30 mouse cellular contexts compared by ENCODE assay signal in genomic region chr8:125913206-125913605, GRCm38 (mm10). TPM values are rescaled to one million over a fixed set of nuclear protein-coding genes. Genes with fewer than 3 reads are reported as not detected.
DNase-seq lines count a peak whose midpoint lies in the region; ATAC-seq lines count a peak whose summit lies in the region.
"Had no signal": no experiment of that assay in that cellular context is flagged by ENCODE, and none has a peak within 500 bp of the region (broad histone marks: within the 10 kb centered on the region; RNA-seq: fewer than 3 reads in every experiment).

No protein-coding gene starts in this region.

- H3K4me2 ChIP-seq in kidney, embryonic 16.5 days (replicated peaks; ENCODE audit: low read depth, low read length) = peak overlapping the region; percentile 96
- peak overlapping the region; percentile 93 for H3K4me2 ChIP-seq in lung, embryonic 16.5 days (ENCODE audit: low read depth, low read length)
- H3K4me2 ChIP-seq: embryonic facial prominence, embryonic 15.5 days; forebrain, embryonic 13.5 days; heart, embryonic 15.5 days had no signal

- ATAC-seq in kidney, embryonic 16.5 days (ENCODE audit: low FRiP score, low TSS enrichment) = no peak
- no peak for ATAC-seq in lung, embryonic 16.5 days (ENCODE audit: low read depth)
- ATAC-seq: forebrain, embryonic 13.5 days; hindbrain, embryonic 16.5 days; Patski had no signal

- DNase-seq in adrenal gland, adult (ENCODE audit: inconsistent age in 2 of 2, low spot score in 1 of 2) = peak; percentile 34 to 82
- DNase-seq in adrenal gland, adult 18-20 months (ENCODE audit: low spot score in 2 of 2) = no peak
- no peak for DNase-seq in kidney, postnatal 10 days
- DNase-seq in lung, postnatal 4 days = no peak
- no peak for DNase-seq in layer of hippocampus, postnatal 10 days (ENCODE audit: low spot score in 2 of 2)
- no peak for DNase-seq in gastrocnemius, postnatal 25 days
- DNase-seq: cerebellum, adult 2 months; cerebellum, postnatal 25 days; gastrocnemius, postnatal 14 days; heart, adult 11 months; kidney, adult 18-20 months; kidney, postnatal 4 days; layer of hippocampus, postnatal 36 days; left cerebral cortex, postnatal 4 days; lung, adult 2 months; midbrain, embryonic 14.5 days had no signal

- no peak overlapping the region; the same call in 1 of the 2 replicates for H3K9ac ChIP-seq in kidney, embryonic 16.5 days (replicated peaks; ENCODE audit: low read length)
- H3K9ac ChIP-seq in lung, embryonic 16.5 days (ENCODE audit: low read length) = no peak overlapping the region; the same call in 1 of the 2 replicates
- H3K9ac ChIP-seq: embryonic facial prominence, embryonic 15.5 days; forebrain, embryonic 13.5 days; heart, embryonic 15.5 days; liver, embryonic 14.5 days had no signal

- peaks cover 43% of the 10 kb centered on the region for H3K27me3 ChIP-seq in kidney, embryonic 16.5 days (ENCODE audit: insufficient read depth, low read length)
- H3K27me3 ChIP-seq in lung, embryonic 16.5 days (ENCODE audit: control insufficient read depth, insufficient read depth, low read depth, low read length) = peaks cover 46% of the 10 kb centered on the region
- H3K27me3 ChIP-seq: Patski had no signal

- peak overlapping the region; percentile 57; the same call in 1 of the 2 replicates for H3K4me3 ChIP-seq in kidney, embryonic 16.5 days (ENCODE audit: low read length)
- no peak overlapping the region for H3K4me3 ChIP-seq in lung, embryonic 16.5 days (ENCODE audit: low read length)
- H3K4me3 ChIP-seq: embryonic facial prominence, embryonic 10.5 days; embryonic facial prominence, embryonic 15.5 days; forebrain, embryonic 13.5 days; heart, embryonic 10.5 days; heart, embryonic 15.5 days had no signal

- H3K36me3 ChIP-seq in kidney, embryonic 16.5 days (ENCODE audit: insufficient read depth, low read length) = no peaks in the 10 kb centered on the region
- no peaks in the 10 kb centered on the region for H3K36me3 ChIP-seq in lung, embryonic 16.5 days (ENCODE audit: control insufficient read depth, insufficient read depth, low read length)
- H3K36me3 ChIP-seq: embryonic facial prominence, embryonic 10.5 days; embryonic facial prominence, embryonic 15.5 days; G1E; heart, embryonic 10.5 days; heart, embryonic 15.5 days had no signal

- peaks cover 34% of the 10 kb centered on the region for H3K4me1 ChIP-seq in kidney, embryonic 16.5 days (ENCODE audit: insufficient read depth, low read length)
- H3K4me1 ChIP-seq in lung, embryonic 16.5 days (replicated peaks; ENCODE audit: control insufficient read depth, insufficient read depth, low read length) = peaks cover 19% of the 10 kb centered on the region; the same call in 1 of the 2 replicates

- H3K9me3 ChIP-seq in kidney, embryonic 16.5 days (ENCODE audit: low read length) = no peaks in the 10 kb centered on the region
- no peaks in the 10 kb centered on the region for H3K9me3 ChIP-seq in lung, embryonic 16.5 days (ENCODE audit: control insufficient read depth, low read length)
- H3K9me3 ChIP-seq: embryonic facial prominence, embryonic 10.5 days; embryonic facial prominence, embryonic 15.5 days; forebrain, embryonic 13.5 days; heart, embryonic 10.5 days; heart, embryonic 15.5 days had no signal

- WGBS in kidney, embryonic 16.5 days = 82% methylated on average over 4 of the region's 4 CpGs
- 49% methylated on average over 4 of the region's 4 CpGs for WGBS in lung, embryonic 16.5 days

- H3K27ac ChIP-seq in kidney, embryonic 16.5 days (ENCODE audit: low read length) = no peak overlapping the region
- H3K27ac ChIP-seq in lung, embryonic 16.5 days (ENCODE audit: low read length) = peak overlapping the region; percentile 69
- H3K27ac ChIP-seq: embryonic facial prominence, embryonic 10.5 days; embryonic facial prominence, embryonic 15.5 days; forebrain, embryonic 13.5 days; heart, embryonic 10.5 days; heart, embryonic 15.5 days; liver, embryonic 14.5 days had no signal

RNA-seq across cellular contexts. Expression of gene Map3k21, which starts 3.0 kb away (rescaled TPM):
- total RNA-seq in adrenal gland, adult 18-20 months (2021) = under 1 TPM; 0.22 to 0.96 TPM
- polyA plus RNA-seq in kidney, embryonic 16.5 days (2015; fragmentation: Nextera tagmentation; extraction: Ambion mirVana) = 3.9 and 4.1 TPM in 2 replicates
- 2.2 TPM in 2 replicates for polyA plus RNA-seq in lung, embryonic 16.5 days (2015; fragmentation: Nextera tagmentation; extraction: Ambion mirVana)
- total RNA-seq in layer of hippocampus, postnatal 10 days (2021) = 1 to 10 TPM; 2.0 to 2.8 TPM
- total RNA-seq in gastrocnemius, postnatal 25 days (2021) = under 1 TPM; 0.05 to 0.08 TPM
- total RNA-seq: monocyte, adult 5-6 weeks had no signal
- polyA plus RNA-seq: C2C12; G1E; thymus, postnatal 0 days had no signal

RNA-seq across cellular contexts. Expression of gene Pcnx2, which starts 15.1 kb away (rescaled TPM):
- total RNA-seq in adrenal gland, adult 18-20 months (2021) = under 1 TPM; 0.51 to 0.60 TPM
- polyA plus RNA-seq in kidney, embryonic 16.5 days (2015; fragmentation: Nextera tagmentation; extraction: Ambion mirVana) = 0.27 and 0.49 TPM in 2 replicates
- polyA plus RNA-seq in lung, embryonic 16.5 days (2015; fragmentation: Nextera tagmentation; extraction: Ambion mirVana) = 0.21 and 0.41 TPM in 2 replicates
- 10 to 100 TPM; 40.1 to 43.0 TPM for total RNA-seq in layer of hippocampus, postnatal 10 days (2021)
- total RNA-seq in gastrocnemius, postnatal 25 days (2021) = under 1 TPM; 0.29 to 0.41 TPM
- total RNA-seq: monocyte, adult 5-6 weeks had no signal
- polyA plus RNA-seq: C2C12, G1E had no signal

Comparison
In these comparisons a context has a peak if more than half of its experiments do, and no peak if none do; other contexts are left out.
1. DNase-seq: peak in adrenal gland, adult (2 of 2); none in adrenal gland, adult 18-20 months (0 of 2), kidney, postnatal 10 days (single experiment), lung, postnatal 4 days (0 of 2), layer of hippocampus, postnatal 10 days (0 of 2) and gastrocnemius, postnatal 25 days (single experiment).
2. RNA of gene Pcnx2, which starts 15.1 kb away (total RNA-seq): 40.1 to 43.0 TPM in layer of hippocampus, postnatal 10 days; 0.51 to 0.60 TPM in adrenal gland, adult 18-20 months and 0.29 to 0.41 TPM in gastrocnemius, postnatal 25 days; every median in the first group is over 10 times any median in the second.